In genomic region chr19:48651617-48652016, GRCm38 (mm10) we compare ENCODE assay signal across 17 mouse cellular contexts.
A peak's percentile ranks its signal among the peaks of the same experiment; 100 is the strongest.
DNase-seq lines count a peak whose midpoint lies in the region; ATAC-seq lines count a peak whose summit lies in the region.
"Had no signal": no experiment of that assay in that cellular context is flagged by ENCODE, and none has a peak within 500 bp of the region (broad histone marks: within the 10 kb centered on the region; RNA-seq: fewer than 3 reads in every experiment).

No protein-coding gene starts in this region.

- peak overlapping the region; percentile 15; the same call in 1 of the 2 replicates for H3K4me2 ChIP-seq in heart, embryonic 15.5 days
- H3K4me2 ChIP-seq: intestine, embryonic 15.5 days; limb, embryonic 12.5 days had no signal

- H3K9me3 ChIP-seq in heart, embryonic 15.5 days (replicated peaks): no peaks in the 10 kb centered on the region
- H3K9me3 ChIP-seq: forebrain, embryonic 10.5 days; intestine, embryonic 15.5 days; limb, embryonic 12.5 days had no signal

- peaks cover 6% of the 10 kb centered on the region for H3K4me1 ChIP-seq in heart, embryonic 15.5 days (replicated peaks)
- H3K4me1 ChIP-seq: intestine, embryonic 15.5 days; limb, embryonic 12.5 days had no signal

- WGBS in heart, embryonic 15.5 days: 33% methylated on average over 6 of the region's 6 CpGs

- H3K4me3 ChIP-seq in heart, embryonic 15.5 days: no peak overlapping the region
- H3K4me3 ChIP-seq: forebrain, embryonic 10.5 days; intestine, embryonic 15.5 days; limb, embryonic 12.5 days had no signal

- intact Hi-C loops in left cerebral cortex, postnatal 4 days (cut with DNase I): no loop called here

- peak; percentile 20 for DNase-seq in layer of hippocampus, adult 9-11 months
- no peak for DNase-seq in layer of hippocampus, postnatal 14 days (ENCODE audit: low spot score in 2 of 2)
- peak; percentile 7 for DNase-seq in left cerebral cortex, postnatal 4 days
- DNase-seq in adrenal gland, postnatal 25 days: no peak
- DNase-seq in adipocyte (ENCODE audit: low spot score): no peak
- DNase-seq in Muller cell, postnatal 12 days (ENCODE audit: inconsistent ontology term): no peak
- DNase-seq: adrenal gland, postnatal 10 days; cerebellum, adult 11 months; embryo, embryonic 11 days; kidney, postnatal 4 days; lung, adult 2 months had no signal

- no peaks in the 10 kb centered on the region for H3K36me3 ChIP-seq in heart, embryonic 15.5 days
- H3K36me3 ChIP-seq: forebrain, embryonic 10.5 days; intestine, embryonic 15.5 days; limb, embryonic 12.5 days had no signal

- no peak overlapping the region for H3K9ac ChIP-seq in heart, embryonic 15.5 days
- H3K9ac ChIP-seq: intestine, embryonic 15.5 days; limb, embryonic 12.5 days had no signal

- ATAC-seq in frontal cortex, adult (ENCODE audit: low TSS enrichment): peak; percentile 94
- peak; percentile 84 for ATAC-seq in heart, embryonic 15.5 days (replicated peaks; ENCODE audit: insufficient number of reproducible peaks, insufficient read depth, low FRiP score, low read depth)
- ATAC-seq: intestine, embryonic 15.5 days; Patski had no signal

- H3K27me3 ChIP-seq in heart, embryonic 15.5 days: no peaks in the 10 kb centered on the region
- H3K27me3 ChIP-seq: intestine, embryonic 15.5 days; limb, embryonic 12.5 days; Patski had no signal

- H3K27ac ChIP-seq in heart, embryonic 15.5 days: peak overlapping the region; percentile 31
- H3K27ac ChIP-seq: forebrain, embryonic 10.5 days; intestine, embryonic 15.5 days; limb, embryonic 12.5 days had no signal

Comparison
In these comparisons a context has a peak if more than half of its experiments do, and no peak if none do; other contexts are left out.
1. DNase-seq: peak in layer of hippocampus, adult 9-11 months (single experiment) and left cerebral cortex, postnatal 4 days (single experiment); none in layer of hippocampus, postnatal 14 days (0 of 2), adrenal gland, postnatal 25 days (single experiment), adipocyte (single experiment) and Muller cell, postnatal 12 days (single experiment).